Mouse (Mus musculus): ENCODE measurements around the gene Bach2.

- TF ChIP-seq CTCF (IDR thresholded peaks at IDR 0.05; ENCODE audit: extremely low read depth, insufficient read depth, insufficient read length, insufficient replicate concordance) (no peak), POLR2A (IDR thresholded peaks at IDR 0.05; ENCODE audit: low read depth, low read length) (no peak)
Observed at GRCm38 (mm10) chr4:32227970-32228557, 10.5 kb upstream of the Bach2 start.

All from spleen, adult 2 months (tissue).